Mouse (Mus musculus) MEL (cell line): ENCODE data around the gene Slfn9.

Experiments
- CHD1 ChIP-seq: IDR thresholded peaks from 2 replicates; pipeline ENCODE4 v1.6.1; 2012; ENCODE audit warnings: low read depth, mild to moderate bottlenecking, inconsistent platforms, low read length, improper control_type of control experiment
- CTCF ChIP-seq, 3 experiments: IDR thresholded peaks in 2 of 3; conservative IDR thresholded peaks in 1 of 3; 2 replicates each; pipeline ENCODE4 v1.5.1; 2011 to 2012; ENCODE audit warnings: low read length in 3 of 3, low read depth in 2 of 3, mild to moderate bottlenecking in 2 of 3, improper control_type of control experiment in 1 of 3, inconsistent platforms in 1 of 3, mixed read lengths in 1 of 3, moderate library complexity in 1 of 3; ENCODE audit not compliant: control insufficient read depth in 1 of 3, insufficient read depth in 1 of 3, poor library complexity in 1 of 3, severe bottlenecking in 1 of 3
- EP300 ChIP-seq, 2 experiments: IDR thresholded peaks; 2 replicates each; pipeline ENCODE4 v1.6.1; 2011; ENCODE audit warnings: improper control_type of control experiment in 2 of 2, low read length in 2 of 2, low read depth in 1 of 2, mild to moderate bottlenecking in 1 of 2
- HCFC1 ChIP-seq: IDR thresholded peaks from 2 replicates; pipeline ENCODE4 v1.6.1; 2012; ENCODE audit warnings: low read depth, mild to moderate bottlenecking, inconsistent platforms, low read length, improper control_type of control experiment, moderate library complexity
- MAX ChIP-seq: IDR thresholded peaks from 2 replicates; pipeline ENCODE4 v1.6.1; 2011; ENCODE audit warnings: low read length, improper control_type of control experiment
- MXI1 ChIP-seq: IDR thresholded peaks from 2 replicates; pipeline ENCODE4 v1.6.1; 2011; ENCODE audit warnings: mild to moderate bottlenecking, low read depth, low read length, improper control_type of control experiment
- MYB ChIP-seq: IDR thresholded peaks from 2 replicates; pipeline ENCODE4 v1.6.1; 2011; ENCODE audit warnings: mild to moderate bottlenecking, low read depth, low read length, improper control_type of control experiment
- MYC ChIP-seq: IDR thresholded peaks from 2 replicates; pipeline ENCODE4 v1.6.1; 2011; ENCODE audit warnings: low read depth, mild to moderate bottlenecking, low read length, improper control_type of control experiment, moderate library complexity
- POLR2A ChIP-seq, 2 experiments: IDR thresholded peaks; 2 replicates each; pipeline ENCODE4 v1.6.1; 2011 to 2012; ENCODE audit warnings: low read length in 2 of 2, mild to moderate bottlenecking in 2 of 2, control low read depth in 1 of 2, improper control_type of control experiment in 1 of 2, low read depth in 1 of 2, moderate library complexity in 1 of 2; ENCODE audit not compliant: control insufficient read depth in 1 of 2, insufficient read depth in 1 of 2, poor library complexity in 1 of 2
- RAD21 ChIP-seq: IDR thresholded peaks from 2 replicates; pipeline ENCODE4 v1.6.1; 2011; ENCODE audit warnings: mild to moderate bottlenecking, low read depth, low read length, improper control_type of control experiment
- TAL1 ChIP-seq: IDR thresholded peaks from 2 replicates; pipeline ENCODE4 v1.6.1; 2012; ENCODE audit warnings: mild to moderate bottlenecking, inconsistent platforms, low read length, moderate library complexity, mixed read lengths
- TBP ChIP-seq: IDR thresholded peaks from 2 replicates; pipeline ENCODE4 v1.8.0; 2011; ENCODE audit warnings: low read depth, low read length, improper control_type of control experiment
- USF2 ChIP-seq, 2 experiments: IDR thresholded peaks; 2 replicates each; pipeline ENCODE4 v1.6.1; 2011 to 2012; ENCODE audit warnings: improper control_type of control experiment in 2 of 2, low read length in 2 of 2, borderline replicate concordance in 1 of 2, inconsistent platforms in 1 of 2, low read depth in 1 of 2, mild to moderate bottlenecking in 1 of 2; ENCODE audit not compliant: insufficient read depth in 1 of 2
- ZMIZ1 ChIP-seq: IDR thresholded peaks from 2 replicates; pipeline ENCODE4 v1.6.1; 2012; ENCODE audit warnings: low read depth, mild to moderate bottlenecking, inconsistent platforms, low read length, improper control_type of control experiment, moderate library complexity

DNA sequence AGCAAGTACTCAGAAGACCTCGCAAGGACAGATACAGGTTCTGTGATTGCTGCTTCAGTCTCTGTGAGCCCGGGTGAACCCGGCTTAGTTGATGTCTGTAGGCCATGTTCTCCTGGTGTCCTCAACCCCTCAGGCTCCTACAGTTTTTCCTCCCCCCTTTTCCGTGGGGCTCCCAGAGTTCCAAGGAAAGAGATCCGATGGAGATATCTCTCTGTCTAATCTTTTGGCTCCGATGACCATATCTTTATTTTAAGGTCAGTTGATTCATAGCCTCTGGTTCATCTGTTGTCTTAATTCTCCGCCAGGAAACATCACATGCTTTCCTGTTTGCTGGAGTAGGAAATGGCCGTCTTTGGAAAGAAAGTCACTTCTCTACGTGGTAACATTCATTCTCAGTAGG lies 42.6 kb downstream of the Slfn9 start:
- no peak for TF ChIP-seq TAL1
- no peak for TF ChIP-seq MYB
- no peak for TF ChIP-seq CTCF (IDR thresholded peaks at IDR 0.05 in 2 of 3, conservative IDR thresholded peaks at IDR 0.05 in 1 of 3; ENCODE audit: control insufficient read depth in 1 of 3, insufficient read depth in 1 of 3, low read depth in 2 of 3, low read length in 3 of 3, poor library complexity in 1 of 3, severe bottlenecking in 1 of 3)
- TF ChIP-seq RAD21, result no peak
- TF ChIP-seq MXI1, result no peak
- TF ChIP-seq USF2 (IDR thresholded peaks at IDR 0.05; ENCODE audit: borderline replicate concordance in 1 of 2, insufficient read depth in 1 of 2, low read depth in 1 of 2, low read length in 2 of 2), result no peak
- no peak for TF ChIP-seq POLR2A (IDR thresholded peaks at IDR 0.05; ENCODE audit: control insufficient read depth in 1 of 2, insufficient read depth in 1 of 2, low read depth in 1 of 2, low read length in 2 of 2, poor library complexity in 1 of 2)
- TF ChIP-seq CHD1, result no peak
- no peak for TF ChIP-seq ZMIZ1
- TF ChIP-seq HCFC1, result no peak
- no peak for TF ChIP-seq MAX
- no peak for TF ChIP-seq MYC
- no peak for TF ChIP-seq EP300 (IDR thresholded peaks at IDR 0.05; ENCODE audit: low read depth in 1 of 2, low read length in 2 of 2)
- TF ChIP-seq TBP, result no peak
